Mouse (Mus musculus) kidney, adult 2 months (tissue): ENCODE measurements around the gene Scp2.

Experiments
- CTCF ChIP-seq: fragments of 200-500 bp; conservative IDR thresholded peaks from 2 replicates; pipeline ENCODE4 v1.5.1; 2011; ENCODE audit warnings: low read depth, mild to moderate bottlenecking, control low read depth, low read length, moderate library complexity, mixed read lengths; ENCODE audit not compliant: insufficient read depth, insufficient read length
- POLR2A ChIP-seq: fragments of 200-500 bp; IDR thresholded peaks from one replicate; pipeline ENCODE4 v1.6.1; 2011; ENCODE audit warnings: low read depth, low read length, control low read depth

- no peak for TF ChIP-seq POLR2A
- TF ChIP-seq CTCF, result no peak
Measured at GRCm38 (mm10) chr4:108052673-108053072, 92.1 kb downstream of the Scp2 start.
